Mouse (Mus musculus) CH12.LX (cell line): Measurements from ENCODE around the gene Fbxw11. TPM values are rescaled to one million over a fixed set of nuclear protein-coding genes. Genes with fewer than 3 reads are reported as not detected.
A peak's percentile ranks its signal among the peaks of the same experiment; 100 is the strongest.

Experiments used
- DNase-seq: peaks from one replicate; pipeline ENCODE4 v3.0.0-alpha.2; 2013; ENCODE audit errors: extremely low read depth
- H3K27ac ChIP-seq: 2 replicates; pipeline ENCODE4 v1.5.1; 2012; ENCODE audit warnings: low read depth, mild to moderate bottlenecking, control low read depth, moderate library complexity; ENCODE audit not compliant: insufficient read depth
- H3K27me3 ChIP-seq: replicated peaks from 2 replicates; pipeline ENCODE3; 2012; ENCODE audit warnings: inconsistent platforms
- H3K36me3 ChIP-seq, 2 experiments: replicated peaks in 1 of 2; 2 replicates each; pipeline versions ENCODE3 to v1.6.1; 2012; ENCODE audit warnings: inconsistent platforms in 1 of 2, low read length in 1 of 2, mild to moderate bottlenecking in 1 of 2, mixed read lengths in 1 of 2, moderate library complexity in 1 of 2; ENCODE audit not compliant: control insufficient read depth in 1 of 2, insufficient read depth in 1 of 2
- H3K4me1 ChIP-seq, 2 experiments: 2 replicates each; pipeline ENCODE4 v1.6.1; 2012; ENCODE audit warnings: inconsistent platforms in 1 of 2, moderate library complexity in 1 of 2; ENCODE audit not compliant: insufficient read depth in 2 of 2, control insufficient read depth in 1 of 2
- H3K4me2 ChIP-seq: 2 replicates; pipeline ENCODE4 v1.6.1; 2012; ENCODE audit warnings: low read depth, mild to moderate bottlenecking, control low read depth; ENCODE audit not compliant: poor library complexity, insufficient read depth, severe bottlenecking
- H3K4me3 ChIP-seq, 3 experiments: fragments of 150-350 bp in 1 of 3; sonication (generic) in 1 of 3; replicated peaks in 1 of 3; 2 replicates each; pipeline versions ENCODE3 to v1.5.1; 2011 to 2012; ENCODE audit warnings: low read depth in 2 of 3, low read length in 2 of 3, mild to moderate bottlenecking in 2 of 3, moderate library complexity in 2 of 3, control low read depth in 1 of 3, improper control_type of control experiment in 1 of 3, inconsistent platforms in 1 of 3, mixed read lengths in 1 of 3; ENCODE audit not compliant: poor library complexity in 1 of 3
- H3K79me2 ChIP-seq: replicated peaks from 2 replicates; pipeline ENCODE4 v1.6.1; 2012; ENCODE audit warnings: mild to moderate bottlenecking, moderate library complexity; ENCODE audit not compliant: control insufficient read depth, poor library complexity, insufficient read depth, severe bottlenecking; ENCODE audit errors: extremely low read depth
- H3K9ac ChIP-seq: 2 replicates; pipeline ENCODE4 v1.6.1; 2012; ENCODE audit warnings: low read depth, mild to moderate bottlenecking, control low read depth, moderate library complexity; ENCODE audit not compliant: insufficient read depth
- H3K9me3 ChIP-seq: replicated peaks from 2 replicates; pipeline ENCODE3; 2012; ENCODE audit warnings: low read length, inconsistent platforms, mixed read lengths
- BHLHE40 ChIP-seq: IDR thresholded peaks from 2 replicates; pipeline ENCODE4 v1.6.1; 2011; ENCODE audit warnings: mild to moderate bottlenecking, low read depth, low read length, improper control_type of control experiment
- CHD1 ChIP-seq: IDR thresholded peaks from 2 replicates; pipeline ENCODE4 v1.6.1; 2012; ENCODE audit warnings: low read depth, low read length, improper control_type of control experiment, inconsistent platforms
- CTCF ChIP-seq, 2 experiments: IDR thresholded peaks in 1 of 2; conservative IDR thresholded peaks in 1 of 2; 2 replicates each; pipeline ENCODE4 v1.5.1; 2011 to 2012; ENCODE audit warnings: low read depth in 2 of 2, low read length in 2 of 2, improper control_type of control experiment in 1 of 2, inconsistent platforms in 1 of 2, mild to moderate bottlenecking in 1 of 2, moderate library complexity in 1 of 2
- E2F4 ChIP-seq: IDR thresholded peaks from 2 replicates; pipeline ENCODE4 v1.6.1; 2011; ENCODE audit warnings: low read depth, low read length, improper control_type of control experiment; ENCODE audit not compliant: insufficient replicate concordance
- ELF1 ChIP-seq: IDR thresholded peaks from 2 replicates; pipeline ENCODE4 v1.6.1; 2014; ENCODE audit warnings: low read depth, mild to moderate bottlenecking, inconsistent platforms, low read length, improper control_type of control experiment
- GABPA ChIP-seq: IDR thresholded peaks from 2 replicates; pipeline ENCODE4 v1.6.1; 2012; ENCODE audit warnings: low read depth, low read length, improper control_type of control experiment, inconsistent platforms; ENCODE audit not compliant: insufficient replicate concordance
- HCFC1 ChIP-seq: IDR thresholded peaks from 2 replicates; pipeline ENCODE4 v1.6.1; 2012; ENCODE audit warnings: low read depth, mild to moderate bottlenecking, inconsistent platforms, low read length, improper control_type of control experiment
- JUN ChIP-seq: IDR thresholded peaks from 2 replicates; pipeline ENCODE4 v1.6.1; 2011; ENCODE audit warnings: low read depth, mild to moderate bottlenecking, low read length, improper control_type of control experiment, moderate library complexity; ENCODE audit not compliant: insufficient read depth
- JUND ChIP-seq: conservative IDR thresholded peaks from 2 replicates; pipeline ENCODE4 v1.6.1; 2011; ENCODE audit warnings: low read depth, low read length, improper control_type of control experiment
- KAT2A ChIP-seq: IDR thresholded peaks from 2 replicates; pipeline ENCODE4 v1.6.1; 2012; ENCODE audit warnings: low read length, improper control_type of control experiment, inconsistent platforms; ENCODE audit not compliant: insufficient replicate concordance
- MAFK ChIP-seq: IDR thresholded peaks from 2 replicates; pipeline ENCODE4 v1.6.1; 2011; ENCODE audit warnings: low read length, improper control_type of control experiment; ENCODE audit not compliant: insufficient replicate concordance
- MAX ChIP-seq: IDR thresholded peaks from 2 replicates; pipeline ENCODE4 v1.6.1; 2011; ENCODE audit warnings: low read length, improper control_type of control experiment
- MAZ ChIP-seq: IDR thresholded peaks from 2 replicates; pipeline ENCODE4 v1.6.1; 2012; ENCODE audit warnings: low read depth, mild to moderate bottlenecking, inconsistent platforms, low read length, improper control_type of control experiment, moderate library complexity
- MXI1 ChIP-seq: IDR thresholded peaks from 2 replicates; pipeline ENCODE4 v1.6.1; 2011; ENCODE audit warnings: mild to moderate bottlenecking, low read depth, low read length, improper control_type of control experiment
- MYC ChIP-seq: IDR thresholded peaks from 2 replicates; pipeline ENCODE4 v1.6.1; 2011; ENCODE audit warnings: low read depth, mild to moderate bottlenecking, improper control_type of control experiment, low read length
- PAX5 ChIP-seq: IDR thresholded peaks from 2 replicates; pipeline ENCODE4 v1.6.1; 2012; ENCODE audit warnings: low read length, inconsistent platforms, mixed read lengths
- RAD21 ChIP-seq: IDR thresholded peaks from 2 replicates; pipeline ENCODE4 v1.6.1; 2011; ENCODE audit warnings: low read depth, mild to moderate bottlenecking, low read length, improper control_type of control experiment, moderate library complexity
- RCOR1 ChIP-seq: conservative IDR thresholded peaks from 2 replicates; pipeline ENCODE4 v1.6.1; 2012; ENCODE audit warnings: low read depth, mild to moderate bottlenecking, inconsistent platforms, low read length, improper control_type of control experiment
- SIN3A ChIP-seq: IDR thresholded peaks from 2 replicates; pipeline ENCODE4 v1.6.1; 2012; ENCODE audit warnings: low read length, improper control_type of control experiment, inconsistent platforms
- TBP ChIP-seq: conservative IDR thresholded peaks from 2 replicates; pipeline ENCODE4 v1.6.1; 2011; ENCODE audit warnings: low read depth, low read length, improper control_type of control experiment
- USF1 ChIP-seq: IDR thresholded peaks from 2 replicates; pipeline ENCODE4 v1.6.1; 2014; ENCODE audit warnings: low read depth, mild to moderate bottlenecking, inconsistent platforms, low read length, improper control_type of control experiment
- USF2 ChIP-seq: conservative IDR thresholded peaks from 2 replicates; pipeline ENCODE4 v1.6.1; 2011; ENCODE audit warnings: low read depth, low read length, improper control_type of control experiment
- ZMIZ1 ChIP-seq: IDR thresholded peaks from 2 replicates; pipeline ENCODE4 v1.6.1; 2012; ENCODE audit warnings: low read depth, mild to moderate bottlenecking, inconsistent platforms, low read length, improper control_type of control experiment
- dilution Hi-C: fragments of 300-500 bp; cut with MboI; formaldehyde crosslinking; loops from 2 replicates; pipeline ENCODE4 v1.14.3; 2020; ENCODE audit warnings: low sequenced_read_pairs; ENCODE audit not compliant: extremely low pct_unique_long_range_greater_than_20kb, extremely low pct_ligation_motif_present
- in situ Hi-C: fragments of 300-500 bp; cut with MboI; formaldehyde crosslinking; loops from 3 replicates; pipeline ENCODE4 v1.14.3; 2019; ENCODE audit warnings: low sequenced_read_pairs, low pct_ligation_motif_present, low pct_unique_long_range_greater_than_20kb, mixed read lengths
- polyA plus RNA-seq: library from polyadenylated mRNA; unstranded; fragments of >175 nt; gene quantifications from 2 replicates; pipeline ENCODE4 v1.2.1, GENCODE M21; 2012; ENCODE audit warnings: low read depth; ENCODE audit not compliant: insufficient read length
- total RNA-seq, 2 experiments: library from RNA; depleted of rRNA; stranded (reverse); fragments of 300-350 nt in 1 of 2; fragments of >200 nt in 1 of 2; gene quantifications; 2 replicates each; pipeline ENCODE4 v1.2.3; 2012 to 2014

Fbxw11 gene
- total and polyA plus RNA-seq, 3 experiments, result 54.5 to 85.0 (median 58.5) TPM

DNA sequence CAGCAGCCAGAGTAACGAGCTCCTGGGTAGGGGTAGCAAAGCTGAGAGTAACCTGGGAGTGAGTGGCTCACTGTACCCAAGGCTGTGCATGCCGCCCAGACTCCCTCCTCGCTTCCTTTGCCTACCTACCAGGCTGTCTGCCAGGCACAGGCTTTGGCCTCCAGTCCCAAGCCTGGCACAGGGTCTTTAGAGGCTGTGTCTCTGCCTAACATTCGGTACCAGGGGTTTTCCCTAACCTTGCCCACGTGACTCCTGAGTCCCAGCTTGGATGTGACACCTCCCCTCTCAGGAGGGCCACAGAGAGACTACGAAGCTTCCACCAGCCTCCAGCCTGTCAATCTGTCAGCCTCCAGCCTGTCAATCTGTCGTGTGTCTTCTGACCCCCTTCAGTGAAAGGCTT lies 49.4 kb upstream of the Fbxw11 start:
- TF ChIP-seq USF2, result peak; percentile 81
- no peak for TF ChIP-seq ELF1
- TF ChIP-seq USF1, result peak; percentile 84
- no peak for TF ChIP-seq MAFK
- TF ChIP-seq BHLHE40, result peak; percentile 37; the same call in 1 of the 2 replicates
- peak; percentile 79 for TF ChIP-seq MAX
- no peak for TF ChIP-seq HCFC1
- Histone ChIP-seq H3K27me3 (no peaks in the 10 kb centered on the region), H3K27ac (no peak overlapping the region), H3K4me1 (peaks cover 9 to 37% of the 10 kb centered on the region in 2 experiments), H3K79me2 (no peaks in the 10 kb centered on the region), H3K4me2 (no peak overlapping the region), H3K4me3 (no peak overlapping the region), H3K9ac (no peak overlapping the region), H3K9me3 (peaks cover 16% of the 10 kb centered on the region), H3K36me3 (peaks cover 28 to 94% of the 10 kb centered on the region in 2 experiments)
- in situ Hi-C loops, result loop anchor here (5.0 kb wide), 2 partner anchors 56 to 141 kb away; no protein-coding TSS in a partner anchor
- DNase-seq, result peak; percentile 62
- dilution Hi-C loops, result no loop called here

DNA sequence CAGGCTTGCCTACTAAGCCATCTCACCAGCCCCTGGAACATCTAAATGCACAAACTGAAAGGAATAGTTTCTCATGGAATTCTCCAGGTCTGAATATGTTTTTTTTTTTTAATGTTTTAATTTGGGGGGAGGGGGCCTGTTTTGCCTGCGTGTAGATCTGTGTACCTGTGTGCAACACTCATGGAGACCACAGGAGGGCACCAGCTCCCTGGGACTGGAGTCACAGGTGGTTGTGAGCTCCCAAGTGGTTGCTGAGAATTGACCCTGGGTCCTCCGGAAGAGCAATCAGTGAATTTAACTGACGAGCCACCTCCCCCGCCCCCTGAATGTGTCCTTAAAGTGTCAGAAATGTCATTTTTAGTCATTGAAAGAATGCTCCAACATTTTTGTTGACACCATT lies 48.4 kb upstream of the Fbxw11 start:
- no peaks in the 10 kb centered on the region for H3K27me3 ChIP-seq
- H3K36me3 ChIP-seq, result peaks cover 28 to 94% of the 10 kb centered on the region in 2 experiments

DNA sequence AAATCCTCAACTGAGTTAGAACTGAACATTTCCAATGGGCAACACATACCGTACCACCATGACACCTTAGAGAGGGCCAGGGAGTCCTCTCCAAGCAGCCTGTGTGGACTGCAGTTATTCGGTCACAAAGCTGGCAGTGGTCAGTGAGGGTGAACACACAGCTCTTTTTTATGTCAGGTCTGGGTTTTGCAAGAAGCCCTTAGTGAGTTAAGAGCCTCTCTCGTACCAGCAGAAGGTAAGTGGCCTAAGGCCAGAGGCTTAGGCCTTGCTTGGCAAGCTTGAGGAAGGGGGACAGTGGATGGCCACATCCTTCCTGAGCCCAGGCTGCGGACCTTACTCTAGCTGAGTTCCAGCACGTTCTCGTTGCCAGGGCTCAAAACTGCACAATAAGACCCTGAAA lies 42.2 kb upstream of the Fbxw11 start:
- Histone ChIP-seq H3K4me1 (peaks cover 7 to 70% of the 10 kb centered on the region in 2 experiments), H3K4me2 (no peak overlapping the region), H3K27me3 (no peaks in the 10 kb centered on the region), H3K79me2 (no peaks in the 10 kb centered on the region), H3K9ac (no peak overlapping the region), H3K27ac (no peak overlapping the region), H3K4me3 (no peak overlapping the region), H3K36me3 (peaks cover 23 to 79% of the 10 kb centered on the region in 2 experiments), H3K9me3 (peaks cover 5% of the 10 kb centered on the region)
- TF ChIP-seq MYC (no peak), MXI1 (no peak), RCOR1 (no peak), MAFK (no peak), KAT2A (no peak), MAZ (no peak), TBP (no peak), E2F4 (no peak), ELF1 (no peak), GABPA (no peak), JUN (no peak), SIN3A (no peak), JUND (no peak), PAX5 (no peak), CTCF (conservative IDR thresholded peaks at IDR 0.05 in 1 of 2, IDR thresholded peaks at IDR 0.05 in 1 of 2; ENCODE audit: low read depth in 2 of 2, low read length in 2 of 2) (no peak), USF2 (no peak), ZMIZ1 (no peak), CHD1 (no peak)
- no peak for DNase-seq
- dilution Hi-C loops (no loop called here), in situ Hi-C loops (loop anchor here (25.0 kb wide), 1 partner anchor 537 kb away; the partner anchor contains the start of gene Fgf18)

More for the DNA sequence above, 48.4 kb upstream of the Fbxw11 start:
- peaks cover 16% of the 10 kb centered on the region for H3K9me3 ChIP-seq
- H3K4me1 ChIP-seq, result peaks cover 7 to 36% of the 10 kb centered on the region in 2 experiments
- DNase-seq, result no peak
- no peak overlapping the region for H3K4me3 ChIP-seq
- no peak overlapping the region for H3K4me2 ChIP-seq
- no peak overlapping the region for H3K27ac ChIP-seq
- H3K9ac ChIP-seq, result no peak overlapping the region
- TF ChIP-seq CTCF (conservative IDR thresholded peaks at IDR 0.05 in 1 of 2, IDR thresholded peaks at IDR 0.05 in 1 of 2; ENCODE audit: low read depth in 2 of 2, low read length in 2 of 2) (peak; percentile 9 to 38; a peak in 2 of 4 replicates), RAD21 (peak; percentile 10; the same call in 1 of the 2 replicates), MAFK (no peak)
- dilution Hi-C loops, result no loop called here
- in situ Hi-C loops, result loop anchor here (5.0 kb wide), 2 partner anchors 57 to 142 kb away; no protein-coding TSS in a partner anchor
- no peaks in the 10 kb centered on the region for H3K79me2 ChIP-seq
